Mouse (Mus musculus) MEL (cell line): Measurements from ENCODE around the gene Wipf3.

ENCODE experiments used
- CTCF ChIP-seq, 3 experiments: IDR thresholded peaks in 2 of 3; conservative IDR thresholded peaks in 1 of 3; 2 replicates each; pipeline ENCODE4 v1.5.1; 2011 to 2012; ENCODE audit warnings: low read length in 3 of 3, low read depth in 2 of 3, mild to moderate bottlenecking in 2 of 3, improper control_type of control experiment in 1 of 3, inconsistent platforms in 1 of 3, mixed read lengths in 1 of 3, moderate library complexity in 1 of 3; ENCODE audit not compliant: control insufficient read depth in 1 of 3, insufficient read depth in 1 of 3, poor library complexity in 1 of 3, severe bottlenecking in 1 of 3
- HCFC1 ChIP-seq: IDR thresholded peaks from 2 replicates; pipeline ENCODE4 v1.6.1; 2012; ENCODE audit warnings: low read depth, mild to moderate bottlenecking, inconsistent platforms, low read length, improper control_type of control experiment, moderate library complexity
- TCF12 ChIP-seq: IDR thresholded peaks from 2 replicates; pipeline ENCODE4 v1.6.1; 2014; ENCODE audit warnings: low read depth, mild to moderate bottlenecking, inconsistent platforms, low read length, improper control_type of control experiment, moderate library complexity
- ZC3H11A ChIP-seq: IDR thresholded peaks from 2 replicates; pipeline ENCODE4 v1.6.1; 2012; ENCODE audit warnings: low read depth, mild to moderate bottlenecking, inconsistent platforms, low read length, improper control_type of control experiment

GRCm38 (mm10) chr6:54383893-54384524, 45.4 kb upstream of the Wipf3 start:
- TF ChIP-seq CTCF (IDR thresholded peaks at IDR 0.05 in 2 of 3, conservative IDR thresholded peaks at IDR 0.05 in 1 of 3; ENCODE audit: control insufficient read depth in 1 of 3, insufficient read depth in 1 of 3, low read depth in 2 of 3, low read length in 3 of 3, poor library complexity in 1 of 3, severe bottlenecking in 1 of 3) (no peak), TCF12 (no peak), HCFC1 (no peak), ZC3H11A (no peak)
